Mouse (Mus musculus) layer of hippocampus, adult 18-20 months (tissue): ENCODE data around the gene Serpinb5. TPM values are rescaled to one million over a fixed set of nuclear protein-coding genes. Genes with fewer than 3 reads are reported as not detected.
"Not testable (repeated sequence)": the region's sequence is repeated elsewhere in the genome, so short reads cannot be mapped to it uniquely, and the experiment has no call there.

Experiments used
- DNase-seq, 2 experiments: peaks; one replicate each; pipeline ENCODE4 v3.0.0; 2022; ENCODE audit warnings: low spot score in 2 of 2
- long read RNA-seq: library from polyadenylated mRNA; stranded (forward); transcript quantifications from one replicate; pipeline ENCODE4 v2.0.0, GENCODE M21; 2021
- total RNA-seq, 2 experiments: library from RNA; stranded (reverse); gene quantifications; 2 replicates each; pipeline ENCODE4 v1.2.3; 2021

The Serpinb5 gene
- total RNA-seq: not detected
- long read RNA-seq: 0 reads

DNA sequence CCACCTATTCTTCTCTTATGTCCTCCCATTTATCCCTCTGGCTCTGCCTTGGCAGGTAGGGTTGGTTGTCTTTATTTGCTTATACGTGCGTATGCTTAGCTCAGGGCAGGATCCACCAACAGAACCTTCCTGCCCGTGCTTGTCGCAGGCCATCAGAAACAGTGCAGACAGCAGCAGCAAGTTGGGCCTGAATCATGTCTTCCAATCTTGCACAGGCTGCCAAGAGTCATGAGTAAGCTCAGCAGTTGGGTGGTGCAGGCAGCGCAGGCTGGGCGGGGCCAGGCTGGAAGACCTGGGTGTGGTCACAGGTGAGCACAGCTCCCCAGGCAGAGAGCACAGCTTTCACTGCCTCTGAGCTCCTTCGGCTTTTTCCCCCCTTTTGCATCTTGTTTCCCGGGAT lies at the start of gene Serpinb5:
TSS of gene Serpinb5 (plus strand) at position 327 of the 400 bp plus-strand sequence.
- DNase-seq: no peak

DNA sequence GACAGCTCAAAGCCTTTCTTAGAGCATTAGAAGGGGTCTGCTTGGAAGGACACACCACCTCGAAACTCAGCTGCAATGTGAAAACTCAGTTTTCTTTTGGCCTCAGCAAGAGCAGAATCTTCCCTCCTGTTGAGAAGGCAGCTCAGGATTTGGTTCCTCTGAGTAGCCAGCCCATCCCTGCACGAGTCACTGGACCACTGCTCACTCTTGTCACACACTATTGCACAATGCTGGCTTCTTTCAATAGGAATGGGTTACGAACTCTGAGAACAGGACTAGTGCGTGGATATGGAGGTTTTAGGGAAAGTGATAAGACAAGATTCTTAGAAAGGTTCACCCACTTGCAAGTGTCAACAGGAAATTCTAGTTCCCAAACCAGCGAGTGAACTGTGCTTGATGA lies 46.1 kb upstream of the Serpinb5 start:
- DNase-seq: no peak

DNA sequence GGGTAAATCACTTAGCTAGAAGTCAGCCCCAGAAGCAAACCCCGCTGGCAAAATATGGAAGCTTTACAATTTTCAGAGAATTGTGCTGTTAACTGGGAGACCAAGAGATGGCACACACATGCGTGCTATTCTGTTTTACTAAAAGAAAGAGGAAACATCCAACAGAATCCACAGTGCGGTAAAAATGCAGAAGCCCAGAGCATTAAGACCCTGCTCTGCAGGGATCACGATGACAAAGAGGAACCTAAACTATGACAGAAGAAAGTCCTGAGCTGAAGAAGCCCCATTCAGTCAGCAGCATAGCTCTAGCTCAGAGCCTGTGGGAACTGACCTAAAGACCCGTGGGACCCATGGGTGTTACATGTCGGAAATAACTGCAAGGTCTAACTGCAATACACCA lies 45.7 kb upstream of the Serpinb5 start:
- no peak for DNase-seq

DNA sequence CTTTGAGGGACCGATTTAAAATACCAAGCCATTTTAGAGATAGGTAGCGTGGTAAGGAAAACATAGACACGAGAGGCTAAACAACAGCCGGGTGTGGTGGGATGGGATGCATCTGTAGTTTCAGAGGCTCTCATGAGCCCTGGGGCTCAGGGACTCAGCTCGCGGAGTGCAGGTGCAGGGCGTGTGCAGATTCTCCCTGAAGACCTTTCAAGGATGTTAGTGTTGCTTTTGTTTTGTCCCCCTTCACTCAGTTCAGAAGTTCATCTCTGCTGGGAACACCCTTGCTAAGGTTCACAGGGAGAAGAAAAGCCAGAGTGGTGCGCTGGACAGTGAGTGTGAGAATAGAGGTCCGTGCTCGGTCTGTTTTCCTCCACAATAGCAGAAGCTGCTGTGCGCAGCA lies 44.2 kb upstream of the Serpinb5 start:
- DNase-seq: no peak

DNA sequence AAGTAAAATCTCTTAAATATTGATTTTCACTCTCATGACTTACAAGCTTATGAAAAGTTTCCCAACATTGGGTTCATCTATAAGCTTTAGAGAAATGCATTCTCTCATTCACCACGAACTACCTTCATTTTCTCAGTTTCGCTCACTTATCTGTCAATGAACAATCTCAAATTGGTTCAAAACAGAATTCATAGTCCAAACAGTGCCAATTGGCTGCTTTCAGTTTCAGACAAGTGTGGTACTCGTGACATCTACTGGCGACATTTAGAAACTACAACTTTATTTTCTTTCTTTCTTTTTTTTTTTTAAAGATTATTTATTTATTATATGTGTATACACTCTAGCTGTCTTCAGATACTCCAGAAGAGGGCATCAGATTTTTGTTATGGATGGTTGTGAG lies 42.6 kb upstream of the Serpinb5 start:
- peak in 1 of 2 experiments; percentile 7 for DNase-seq

DNA sequence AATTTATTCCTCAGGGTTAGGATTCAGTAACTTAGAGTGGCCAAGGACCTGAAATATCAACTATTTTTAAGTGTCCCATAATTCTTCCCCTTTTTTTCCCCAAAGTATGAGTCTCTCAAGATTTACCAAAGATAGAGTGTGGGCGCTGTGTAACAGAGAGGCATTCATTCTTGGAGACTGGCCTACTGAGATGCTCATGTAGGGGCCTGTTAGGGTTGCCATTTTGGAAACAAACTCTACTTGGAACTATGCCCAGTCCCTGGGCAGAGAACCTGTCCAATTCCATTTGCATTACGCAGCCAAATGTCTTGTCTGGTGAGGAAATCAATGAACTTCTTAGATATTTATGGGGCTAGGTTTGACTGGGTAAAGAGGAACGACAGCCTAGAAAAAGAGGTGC lies 38.7 kb upstream of the Serpinb5 start:
- DNase-seq: no peak

DNA sequence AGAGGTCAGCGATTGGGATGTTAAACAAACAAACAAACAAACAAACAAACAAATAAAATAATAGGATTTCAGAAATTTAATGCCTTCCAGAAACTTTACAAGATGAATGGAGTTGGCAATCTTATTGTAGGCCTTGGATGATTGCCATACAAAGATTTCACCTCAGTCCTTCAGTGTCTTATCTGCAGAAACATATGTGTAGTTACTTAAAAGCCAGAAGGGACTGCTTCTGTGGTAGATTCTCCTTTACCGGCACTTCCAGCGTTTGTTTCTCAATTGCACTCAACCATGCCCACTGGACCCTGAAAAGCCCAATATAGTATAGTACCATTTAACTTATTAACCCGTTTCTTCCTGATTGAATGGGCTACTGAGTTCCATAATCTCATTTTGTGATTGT lies 32.2 kb upstream of the Serpinb5 start:
- DNase-seq: no peak

DNA sequence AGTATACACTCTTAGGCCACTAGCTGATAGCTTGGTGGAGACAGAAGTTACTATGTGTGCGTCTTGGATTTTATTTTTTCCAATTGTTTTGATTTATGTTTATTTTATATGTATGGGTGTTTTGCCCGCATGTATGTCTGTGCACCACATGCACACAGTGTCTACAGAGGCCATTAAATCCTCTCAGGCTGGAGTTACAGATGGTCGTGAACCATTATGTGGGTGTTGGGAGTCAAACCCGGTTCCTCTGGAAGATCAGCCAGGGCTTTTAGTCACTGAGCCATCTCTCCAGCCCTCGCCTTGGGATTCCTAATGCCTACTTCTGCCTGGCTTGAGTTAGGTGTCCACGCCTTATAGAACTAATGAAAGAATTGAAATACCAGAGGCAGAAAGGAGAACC lies 4.6 kb downstream of the Serpinb5 start:
- DNase-seq: no peak

DNA sequence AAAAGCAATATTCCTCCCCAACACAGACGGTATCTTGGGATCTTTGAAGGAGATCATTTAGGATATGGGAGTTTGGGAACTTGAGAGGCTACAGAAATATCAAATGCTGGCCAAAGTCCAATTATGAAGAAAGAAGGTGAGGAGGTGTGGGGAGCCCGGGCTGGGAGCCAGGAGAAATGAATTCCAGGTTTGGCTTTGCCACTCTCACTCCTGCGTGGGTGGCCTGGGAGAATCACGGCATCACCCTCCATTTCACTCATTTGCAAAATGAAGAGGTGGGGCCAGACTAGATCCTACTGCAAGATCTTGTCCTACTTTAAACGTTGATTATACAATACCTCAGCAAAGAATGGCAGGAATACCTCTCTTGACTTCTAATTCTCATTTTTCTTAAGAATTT lies 5.1 kb downstream of the Serpinb5 start:
- DNase-seq: peak in 1 of 2 experiments; percentile 18

DNA sequence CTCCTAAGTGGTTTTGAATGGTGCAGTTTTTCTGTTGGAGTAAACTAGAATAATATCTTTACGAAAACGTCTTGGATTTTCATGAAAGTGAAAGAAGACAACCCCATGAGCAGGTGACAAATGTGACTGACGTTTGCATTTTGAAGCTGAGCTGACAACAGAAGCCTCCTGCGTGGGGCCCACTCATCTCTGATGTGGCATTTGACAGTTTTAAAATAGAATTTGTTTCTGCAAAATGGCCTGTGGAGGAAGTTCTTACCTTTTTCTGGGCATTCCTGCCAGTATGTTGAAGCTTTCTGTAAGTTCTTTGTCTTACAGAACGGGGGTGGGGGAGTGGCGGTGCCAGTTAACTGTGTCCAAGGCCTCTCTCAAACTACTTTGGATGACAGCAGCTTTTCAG lies 5.8 kb downstream of the Serpinb5 start:
- DNase-seq: no peak

DNA sequence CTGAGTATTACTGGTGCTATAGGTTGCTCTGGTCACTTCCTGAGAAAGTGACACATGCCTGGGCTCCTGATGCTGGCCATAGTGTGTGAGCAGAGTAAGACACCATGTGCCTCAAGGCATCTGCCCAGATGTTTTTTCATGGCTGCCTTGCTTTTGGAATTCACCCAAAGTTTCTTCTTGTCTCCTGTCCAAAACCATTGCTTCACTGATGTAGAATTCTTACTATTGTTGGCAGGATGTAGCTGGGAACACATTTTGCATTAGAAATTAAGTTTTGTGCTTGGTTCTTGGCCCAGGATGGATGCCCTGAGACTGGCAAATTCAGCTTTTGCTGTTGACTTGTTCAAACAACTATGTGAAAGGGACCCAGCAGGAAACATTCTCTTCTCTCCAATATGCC lies 9.0 kb downstream of the Serpinb5 start:
- DNase-seq: no peak

DNA sequence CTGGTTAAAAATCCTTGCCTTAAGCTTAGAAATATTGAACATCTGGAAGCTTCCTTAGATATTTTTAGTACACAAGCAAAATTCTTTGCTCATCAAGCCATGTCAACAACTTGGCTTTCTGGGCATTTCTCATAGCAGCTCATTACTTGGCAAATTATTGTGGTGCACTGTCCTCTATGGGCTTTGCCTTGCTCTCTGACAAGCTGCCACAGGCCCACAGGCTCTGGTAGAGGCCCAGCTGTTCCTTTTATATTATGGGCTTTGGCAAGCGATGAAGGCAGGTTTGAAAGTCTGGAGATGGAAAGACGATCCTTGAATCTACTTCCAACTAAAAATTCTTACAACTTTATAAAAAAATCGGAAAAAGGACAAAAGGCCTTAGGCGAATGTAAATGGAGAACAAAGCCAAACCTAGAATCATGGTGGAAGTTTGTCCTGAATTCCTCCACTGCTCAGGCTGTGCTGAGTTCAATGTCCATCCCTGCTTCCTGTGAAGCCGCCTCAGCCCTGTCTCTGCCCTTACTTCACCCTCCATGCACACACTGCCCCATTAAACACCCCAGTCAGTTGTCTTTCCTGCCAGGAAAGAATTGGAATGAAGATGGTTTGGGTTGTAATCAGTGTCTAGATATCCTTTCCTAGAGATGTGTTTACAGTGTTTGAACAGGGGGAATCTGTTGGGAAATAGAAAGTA lies 14.4 kb downstream of the Serpinb5 start:
- DNase-seq: no peak

DNA sequence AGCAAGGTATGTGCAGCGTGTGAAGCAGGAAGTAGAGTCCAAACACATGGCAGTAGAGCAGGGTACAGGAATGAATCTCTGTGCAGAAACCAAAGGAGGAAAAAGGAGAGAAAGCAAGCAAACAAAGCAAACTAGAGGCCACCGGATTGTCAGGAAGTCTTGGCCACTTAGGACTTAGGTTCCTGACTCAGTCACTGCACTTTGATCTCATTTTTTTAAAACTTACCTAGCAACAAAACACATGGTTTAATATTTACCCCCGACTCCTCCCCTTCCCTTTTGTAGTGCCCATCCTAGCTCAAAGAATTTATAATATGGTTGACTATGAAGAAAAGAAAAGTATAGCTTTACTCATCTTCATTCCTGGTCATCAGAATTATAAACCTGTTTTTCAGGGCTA lies 15.2 kb downstream of the Serpinb5 start:
- no peak for DNase-seq

DNA sequence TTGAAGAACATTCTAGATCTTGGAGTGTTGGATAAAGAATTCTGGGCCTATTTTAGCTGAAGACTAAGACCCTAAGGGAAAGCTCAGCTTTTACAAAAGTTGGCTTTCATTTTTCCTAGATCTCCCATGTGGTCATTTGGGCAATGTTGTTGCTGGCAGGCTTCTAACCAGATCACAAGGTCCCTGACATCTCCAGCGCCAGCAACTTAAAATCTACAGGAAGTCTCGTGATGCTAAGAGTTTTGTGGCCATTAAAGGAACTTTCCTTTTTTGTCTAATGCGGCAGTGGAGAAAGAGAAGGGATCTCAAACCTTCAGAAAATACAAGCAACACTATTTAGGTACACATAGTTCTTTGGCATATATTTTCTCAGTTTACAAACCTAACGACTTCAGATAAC lies 21.8 kb downstream of the Serpinb5 start:
- no peak for DNase-seq

DNA sequence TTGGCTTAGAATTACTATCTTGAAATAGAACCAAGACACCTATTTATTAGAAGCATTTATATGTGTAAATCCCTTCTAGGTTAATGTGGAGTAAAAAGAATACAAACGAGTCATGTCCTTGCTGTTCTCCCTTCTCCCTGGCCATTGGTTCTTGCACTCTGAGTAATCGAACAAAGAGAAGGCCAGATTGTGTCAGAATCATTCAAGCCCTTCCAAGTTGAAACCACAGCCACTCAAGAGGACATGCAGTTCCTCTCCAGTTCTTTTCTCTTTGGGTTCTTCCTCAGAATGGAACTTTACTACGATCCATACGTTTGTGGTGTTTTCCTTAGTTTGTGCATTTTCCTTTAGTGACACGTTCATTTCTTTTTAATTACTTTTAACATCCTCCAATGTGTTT lies 22.4 kb downstream of the Serpinb5 start:
- DNase-seq: no peak

DNA sequence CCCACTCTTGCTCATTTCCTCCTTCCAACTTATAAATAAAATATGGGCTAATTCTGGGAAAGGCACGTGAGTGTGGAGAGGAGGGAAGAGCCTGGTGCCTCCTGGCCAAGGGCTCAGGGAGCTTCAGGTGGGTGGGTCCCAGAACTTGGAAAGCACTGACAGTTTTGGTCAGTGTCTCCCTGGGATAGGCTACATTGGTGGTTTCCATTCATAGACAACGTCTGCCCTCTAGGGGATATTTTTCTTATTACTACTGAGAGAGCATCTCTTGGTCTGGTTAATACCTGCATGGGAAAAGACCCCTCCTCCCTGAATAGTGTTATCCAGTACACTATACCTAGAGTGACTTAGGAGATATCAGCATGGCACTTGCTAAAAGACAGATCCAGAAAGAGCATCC lies 22.8 kb downstream of the Serpinb5 start:
- DNase-seq: peak in 1 of 2 experiments; percentile 19

DNA sequence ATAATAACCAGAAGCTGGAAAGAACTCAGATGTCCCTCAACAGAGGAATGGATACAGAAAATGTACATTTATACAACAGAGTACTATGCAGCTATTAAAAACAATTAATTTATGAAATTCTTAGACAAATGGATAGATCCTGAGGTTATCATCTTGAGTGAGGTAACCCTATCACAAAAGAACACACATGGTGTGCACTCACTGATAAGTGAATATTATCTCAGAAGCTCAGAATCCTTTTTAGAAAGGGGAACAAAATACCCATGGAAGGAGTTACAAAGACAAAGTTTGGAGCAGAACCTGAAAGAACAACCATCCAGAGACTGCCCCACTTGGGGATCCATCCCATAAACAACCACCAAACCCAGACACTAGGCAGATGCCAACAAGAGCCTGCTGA lies 34.2 kb downstream of the Serpinb5 start:
- DNase-seq: not testable (repeated sequence)

DNA sequence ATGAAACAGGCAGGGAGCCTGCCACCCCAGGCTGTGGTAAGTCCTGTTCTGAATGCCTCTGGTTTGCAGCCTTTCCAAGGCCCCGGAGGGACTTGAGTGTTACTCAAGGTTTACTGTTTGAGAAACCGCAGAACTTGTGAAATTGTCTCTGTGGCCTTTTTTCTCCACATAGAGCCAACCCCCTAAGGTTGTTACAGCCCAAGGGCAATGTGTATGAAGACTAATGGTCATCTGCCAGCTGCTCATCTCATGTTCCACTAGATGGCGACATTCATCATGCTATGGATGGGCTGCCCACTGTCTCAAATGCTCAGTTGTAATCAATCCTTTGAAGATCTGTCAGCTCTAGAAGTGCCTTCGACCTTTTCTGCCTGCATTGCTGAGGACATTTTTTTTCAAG lies 40.4 kb downstream of the Serpinb5 start:
- peak in 1 of 2 experiments; percentile 11 for DNase-seq

DNA sequence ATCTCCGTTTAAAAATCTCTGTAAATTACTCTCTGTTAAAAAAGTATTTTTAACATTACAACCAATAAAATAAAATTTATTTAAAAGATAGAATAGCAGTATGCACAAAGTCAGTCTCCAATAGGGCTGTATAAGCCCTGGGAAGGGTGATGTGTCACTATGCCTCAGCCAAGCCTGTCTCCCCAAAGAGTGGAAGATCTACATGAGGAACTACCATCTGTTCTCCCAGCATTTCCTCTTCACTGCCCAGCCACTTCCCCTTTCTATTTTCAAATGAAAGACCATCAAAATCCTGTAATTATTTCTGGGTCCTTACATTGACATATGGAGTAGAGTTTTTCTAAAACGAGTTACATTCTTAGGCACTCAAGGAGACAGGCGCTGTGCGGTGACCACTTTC lies 71.0 kb downstream of the Serpinb5 start:
- DNase-seq: no peak
